Mouse (Mus musculus) cerebellum, adult (tissue): Measurements from ENCODE around the gene Gpr108.
A peak's percentile ranks its signal among the peaks of the same experiment; 100 is the strongest.
"Not testable (repeated sequence)": the region's sequence is repeated elsewhere in the genome, so short reads cannot be mapped to it uniquely, and the experiment has no call there.

ENCODE experiments used
- ATAC-seq: cut with Nextera tagmentation; 2 replicates; pipeline ENCODE4 v1.9.2; 2017; ENCODE audit warnings: mild to moderate bottlenecking, moderate library complexity, mixed read lengths; ENCODE audit not compliant: insufficient number of reproducible peaks, low FRiP score, low TSS enrichment

The Gpr108 gene

GRCm38 (mm10) chr17:57248201-57248699 lies at the start of gene Gpr108:
Gene Gpr108, minus strand, starts transcription at chr17:57248446.
- peak; percentile 65 for ATAC-seq

GRCm38 (mm10) chr17:57297040-57297439 lies 48.8 kb upstream of the Gpr108 start:
- ATAC-seq = no peak

GRCm38 (mm10) chr17:57295935-57296334 lies 47.7 kb upstream of the Gpr108 start:
- ATAC-seq = no peak

- ATAC-seq = no peak
Measured at GRCm38 (mm10) chr17:57292968-57293367, 44.7 kb upstream of the Gpr108 start.

GRCm38 (mm10) chr17:57292302-57292701 lies 44.1 kb upstream of the Gpr108 start:
- ATAC-seq = no peak

GRCm38 (mm10) chr17:57290671-57291055 lies 42.4 kb upstream of the Gpr108 start:
- no peak for ATAC-seq

GRCm38 (mm10) chr17:57290001-57290670 lies 41.9 kb upstream of the Gpr108 start:
- no peak for ATAC-seq

GRCm38 (mm10) chr17:57289252-57289651 lies 41.0 kb upstream of the Gpr108 start:
- no peak for ATAC-seq

GRCm38 (mm10) chr17:57286718-57287355 lies 38.6 kb upstream of the Gpr108 start:
- ATAC-seq = no peak

GRCm38 (mm10) chr17:57285077-57285476 lies 36.8 kb upstream of the Gpr108 start:
- ATAC-seq = no peak

- ATAC-seq = no peak
Measured at GRCm38 (mm10) chr17:57283906-57284305, 35.7 kb upstream of the Gpr108 start.

GRCm38 (mm10) chr17:57280411-57280810 lies 32.2 kb upstream of the Gpr108 start:
- no peak for ATAC-seq

- ATAC-seq = no peak
Measured at GRCm38 (mm10) chr17:57279591-57280224, 31.5 kb upstream of the Gpr108 start.

- ATAC-seq = no peak
Measured at GRCm38 (mm10) chr17:57278943-57279590, 30.8 kb upstream of the Gpr108 start, which contains the start of gene Vav1. Gene Vav1, plus strand, starts transcription at chr17:57279100.

GRCm38 (mm10) chr17:57278537-57278936 lies 30.3 kb upstream of the Gpr108 start:
- no peak for ATAC-seq

GRCm38 (mm10) chr17:57277598-57278261 lies 29.5 kb upstream of the Gpr108 start:
- not testable (repeated sequence) for ATAC-seq

- peak; percentile 70 for ATAC-seq
Measured at GRCm38 (mm10) chr17:57276634-57277121, 28.4 kb upstream of the Gpr108 start.

- no peak for ATAC-seq
Measured at GRCm38 (mm10) chr17:57275997-57276351, 27.7 kb upstream of the Gpr108 start.

GRCm38 (mm10) chr17:57275111-57275996 lies 27.1 kb upstream of the Gpr108 start:
- ATAC-seq = peak; percentile 42
